Mouse (Mus musculus): Measurements from ENCODE around the gene Abcd3.

- TF ChIP-seq CTCF (IDR thresholded peaks at IDR 0.05; ENCODE audit: insufficient read depth, low read depth, low read length), result no peak
- TF ChIP-seq POLR2A (IDR thresholded peaks at IDR 0.05; ENCODE audit: insufficient read depth, low read depth, low read length), result no peak
Measured at GRCm38 (mm10) chr3:121721691-121722070, 93.4 kb downstream of the Abcd3 start.

Measured in olfactory bulb, adult 2 months (tissue).